Mouse (Mus musculus) midbrain, embryonic 10.5 days (tissue): ENCODE data around the gene Dct. TPM values are rescaled to one million over a fixed set of nuclear protein-coding genes. Genes with fewer than 3 reads are reported as not detected.

Source experiments
- DNase-seq: peaks from one replicate; pipeline ENCODE4 v3.0.0-alpha.2; 2017; ENCODE audit warnings: low spot score
- H3K27ac ChIP-seq: fragments of 300-500 bp; sonication (generic); replicated peaks from 2 replicates; pipeline ENCODE4 v1.5.1; 2016; ENCODE audit warnings: mild to moderate bottlenecking
- H3K27me3 ChIP-seq: fragments of 300-500 bp; sonication (generic); 2 replicates; pipeline ENCODE4 v1.6.1; 2016; ENCODE audit warnings: low read depth, mild to moderate bottlenecking; ENCODE audit not compliant: poor library complexity, severe bottlenecking
- H3K36me3 ChIP-seq: fragments of 300-500 bp; sonication (generic); 2 replicates; pipeline ENCODE4 v1.6.1; 2016; ENCODE audit warnings: mild to moderate bottlenecking, moderate library complexity
- H3K4me1 ChIP-seq: fragments of 300-500 bp; sonication (generic); 2 replicates; pipeline ENCODE4 v1.6.1; 2016
- H3K4me3 ChIP-seq: fragments of 300-500 bp; sonication (generic); 2 replicates; pipeline ENCODE4 v1.5.1; 2016; ENCODE audit warnings: mild to moderate bottlenecking, moderate library complexity
- H3K9me3 ChIP-seq: fragments of 300-500 bp; sonication (generic); replicated peaks from 2 replicates; pipeline ENCODE4 v1.6.1; 2016; ENCODE audit warnings: mild to moderate bottlenecking
- WGBS: fragments of 180-500 bp; shearing (Covaris S2); methylation state at CpG from one replicate; pipeline ENCODE4 v1.1.7; 2016; 5-methylcytosine and 5-hydroxymethylcytosine counted together
- polyA plus RNA-seq: library from polyadenylated mRNA; unstranded; fragments of >200 nt; fragmentation: Nextera tagmentation; extraction: Ambion mirVana; gene quantifications from 2 replicates; pipeline ENCODE4 v1.2.1, GENCODE M21; 2016

The Dct gene
- polyA plus RNA-seq: 3.5 TPM in 2 replicates

DNA sequence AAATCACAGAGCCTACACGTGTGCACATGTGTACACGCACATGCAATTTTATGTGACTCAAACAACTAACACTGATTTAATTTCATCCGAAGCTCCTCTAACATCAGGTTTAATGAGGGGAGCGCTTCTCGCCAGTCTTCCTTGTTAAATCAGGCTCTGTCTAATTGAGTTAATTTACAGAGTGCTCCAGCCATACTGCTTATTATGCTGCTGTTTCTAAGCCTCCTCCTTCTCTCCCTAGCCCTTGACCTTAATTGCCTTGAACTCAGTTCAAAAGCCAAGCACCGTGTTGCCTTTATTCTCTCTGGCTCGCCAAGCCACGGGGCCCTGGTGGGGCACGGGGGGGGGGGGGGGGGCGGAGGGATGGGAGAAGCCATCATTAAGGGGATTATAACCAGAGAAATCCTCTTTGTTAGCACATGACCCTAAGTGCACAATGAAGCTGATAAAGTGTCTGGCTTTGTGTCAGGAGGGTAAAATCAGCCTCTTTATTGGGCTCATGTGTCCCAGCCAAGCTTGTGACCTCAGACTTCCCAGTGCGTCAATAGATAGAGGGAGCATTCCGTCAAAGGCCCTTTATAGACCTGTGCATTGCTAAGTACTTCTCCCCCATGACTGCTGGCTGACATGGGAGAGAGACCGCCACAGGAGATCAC is at the start of gene Dct:
Dct (minus strand) TSS at position 270 of the 656 bp plus-strand sequence.
- Histone ChIP-seq H3K4me1 (peaks cover 25% of the 10 kb centered on the region), H3K4me3 (peak within 1 kb of the TSS; percentile 16; the same call in 1 of the 2 replicates), H3K27ac (peak within 1 kb of the TSS; percentile 49; the same call in 1 of the 2 replicates), H3K9me3 (no peaks in the 10 kb centered on the region), H3K36me3 (no peaks in the 10 kb centered on the region), H3K27me3 (peaks cover 92% of the 10 kb centered on the region)
- 37% methylated on average over 13 of the region's 13 CpGs for WGBS
- peak; percentile 58 for DNase-seq

GRCm38 (mm10) chr14:118101227-118101990 is 49.4 kb upstream of the Dct start:
- no peak for DNase-seq
- H3K36me3 ChIP-seq: no peaks in the 10 kb centered on the region
- no peak overlapping the region for H3K27ac ChIP-seq
- no peak overlapping the region for H3K4me3 ChIP-seq
- WGBS: 90% methylated on average over 14 of the region's 14 CpGs
- H3K4me1 ChIP-seq: no peaks in the 10 kb centered on the region
- H3K27me3 ChIP-seq: no peaks in the 10 kb centered on the region
- no peaks in the 10 kb centered on the region; the same call in 1 of the 2 replicates for H3K9me3 ChIP-seq

GRCm38 (mm10) chr14:118098265-118098664 is 46.2 kb upstream of the Dct start:
- Histone ChIP-seq H3K4me3 (no peak overlapping the region), H3K36me3 (no peaks in the 10 kb centered on the region), H3K27ac (no peak overlapping the region), H3K27me3 (no peaks in the 10 kb centered on the region), H3K9me3 (no peaks in the 10 kb centered on the region), H3K4me1 (no peaks in the 10 kb centered on the region)
- DNase-seq: no peak
- WGBS: 76% methylated on average over 2 of the region's 2 CpGs

- no peak for DNase-seq
- peaks cover 45% of the 10 kb centered on the region for H3K4me1 ChIP-seq
- H3K27me3 ChIP-seq: peaks cover 19% of the 10 kb centered on the region
- H3K27ac ChIP-seq: peak overlapping the region; percentile 77
- H3K36me3 ChIP-seq: no peaks in the 10 kb centered on the region
- peak overlapping the region; percentile 75 for H3K4me3 ChIP-seq
- 0% methylated on average over 18 of the region's 18 CpGs for WGBS
- no peaks in the 10 kb centered on the region for H3K9me3 ChIP-seq
Observed at GRCm38 (mm10) chr14:118089806-118090392, 37.9 kb upstream of the Dct start.

DNA sequence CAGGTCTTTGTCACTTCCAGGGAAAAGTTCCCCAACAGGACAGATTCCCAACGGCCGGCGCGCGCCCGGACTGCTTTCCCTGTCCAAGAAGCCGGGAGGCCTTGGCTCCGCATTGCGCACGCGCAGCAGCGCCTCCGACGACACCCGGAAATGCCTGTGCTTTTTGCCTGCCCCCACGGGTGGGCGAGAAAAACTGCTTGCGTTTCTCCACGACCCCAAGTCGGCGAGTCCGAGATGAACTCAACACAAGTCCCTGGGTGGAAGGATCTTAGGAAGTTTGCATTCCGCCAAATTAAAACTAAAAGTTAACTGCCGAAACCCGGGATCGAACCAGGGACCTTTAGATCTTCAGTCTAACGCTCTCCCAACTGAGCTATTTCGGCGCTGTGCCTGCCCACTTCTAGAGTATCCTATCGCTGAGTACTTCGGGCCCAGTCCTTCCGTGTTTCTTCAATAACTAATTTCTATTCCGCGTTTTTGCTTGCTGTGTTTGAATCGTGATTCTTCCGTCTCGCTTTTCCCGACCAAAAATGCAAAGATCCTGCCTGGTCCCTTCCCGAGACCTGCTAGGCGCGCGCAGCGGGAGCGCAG is 37.3 kb upstream of the Dct start:
- Histone ChIP-seq H3K4me3 (peak overlapping the region; percentile 75), H3K4me1 (peaks cover 45% of the 10 kb centered on the region), H3K27ac (peak overlapping the region; percentile 77), H3K9me3 (no peaks in the 10 kb centered on the region), H3K36me3 (no peaks in the 10 kb centered on the region), H3K27me3 (peaks cover 21% of the 10 kb centered on the region)
- DNase-seq: peak; percentile 92
- WGBS: under 1% methylated on average over 44 of the region's 44 CpGs

GRCm38 (mm10) chr14:118088437-118089207 is 36.6 kb upstream of the Dct start:
- DNase-seq: no peak
- peaks cover 45% of the 10 kb centered on the region for H3K4me1 ChIP-seq
- peak overlapping the region; percentile 77 for H3K27ac ChIP-seq
- peak overlapping the region; percentile 75 for H3K4me3 ChIP-seq
- no peaks in the 10 kb centered on the region for H3K9me3 ChIP-seq
- H3K36me3 ChIP-seq: no peaks in the 10 kb centered on the region
- H3K27me3 ChIP-seq: peaks cover 28% of the 10 kb centered on the region
- WGBS: 14% methylated on average over 22 of the region's 22 CpGs

GRCm38 (mm10) chr14:118086271-118087035 is 34.4 kb upstream of the Dct start:
- Histone ChIP-seq H3K36me3 (no peaks in the 10 kb centered on the region), H3K27ac (no peak overlapping the region), H3K4me1 (peaks cover 45% of the 10 kb centered on the region), H3K9me3 (no peaks in the 10 kb centered on the region), H3K4me3 (no peak overlapping the region), H3K27me3 (peaks cover 27% of the 10 kb centered on the region)
- DNase-seq: no peak
- 53% methylated on average over 5 of the region's 5 CpGs for WGBS

DNA sequence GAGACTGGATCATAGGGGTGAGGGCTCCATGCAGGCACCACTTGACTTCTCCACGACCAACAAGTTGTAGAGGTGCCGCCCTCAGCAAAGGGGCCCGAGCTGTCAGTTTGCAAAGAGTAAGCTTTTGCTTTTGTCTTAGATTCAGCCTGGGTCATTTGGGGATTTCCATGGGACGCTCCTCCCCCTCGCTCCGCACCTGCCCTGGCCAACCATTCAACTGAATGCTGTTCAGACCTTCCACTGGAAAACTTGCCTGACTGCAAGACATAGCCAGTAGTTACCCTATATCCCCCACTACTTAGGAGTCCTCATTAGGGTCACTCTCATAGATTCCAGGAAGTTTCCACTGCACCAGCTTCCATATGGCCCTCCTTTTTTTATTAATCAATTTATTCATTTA is 31.8 kb upstream of the Dct start:
- peaks cover 35% of the 10 kb centered on the region for H3K4me1 ChIP-seq
- peaks cover 19% of the 10 kb centered on the region for H3K27me3 ChIP-seq
- no peak for DNase-seq
- no peak overlapping the region for H3K4me3 ChIP-seq
- 86% methylated on average over 6 of the region's 6 CpGs for WGBS
- no peak overlapping the region for H3K27ac ChIP-seq
- no peaks in the 10 kb centered on the region for H3K9me3 ChIP-seq
- H3K36me3 ChIP-seq: no peaks in the 10 kb centered on the region

DNA sequence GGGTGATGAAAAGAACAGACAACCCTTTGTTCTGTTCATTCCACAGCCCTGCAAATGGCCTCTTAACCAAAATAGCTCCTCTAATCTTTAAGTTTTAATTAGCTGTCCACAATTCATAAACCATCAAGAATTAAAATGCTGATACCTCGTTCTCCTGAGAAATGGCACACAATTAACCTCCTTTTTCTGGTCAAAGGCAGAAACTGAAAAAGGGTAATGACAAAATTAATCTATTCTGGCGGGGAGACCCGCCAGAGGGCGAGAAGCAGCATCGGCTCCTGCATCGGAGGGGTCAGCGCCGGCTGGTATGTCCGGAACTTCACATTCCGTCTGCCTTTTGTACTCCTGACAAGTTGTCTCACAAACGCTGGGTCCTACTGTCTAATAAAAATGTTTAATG is 28.6 kb upstream of the Dct start:
- no peaks in the 10 kb centered on the region for H3K36me3 ChIP-seq
- H3K4me3 ChIP-seq: no peak overlapping the region
- 79% methylated on average over 11 of the region's 11 CpGs for WGBS
- H3K27me3 ChIP-seq: peaks cover 11% of the 10 kb centered on the region; the same call in 1 of the 2 replicates
- no peak for DNase-seq
- H3K9me3 ChIP-seq: no peaks in the 10 kb centered on the region
- peaks cover 5% of the 10 kb centered on the region for H3K4me1 ChIP-seq
- no peak overlapping the region for H3K27ac ChIP-seq

GRCm38 (mm10) chr14:118070100-118070499 is 18.1 kb upstream of the Dct start:
- H3K36me3 ChIP-seq: no peaks in the 10 kb centered on the region
- DNase-seq: no peak
- no peak overlapping the region for H3K27ac ChIP-seq
- no peak overlapping the region for H3K4me3 ChIP-seq
- no peaks in the 10 kb centered on the region for H3K9me3 ChIP-seq
- no peaks in the 10 kb centered on the region for H3K27me3 ChIP-seq
- WGBS: 88% methylated on average over 12 of the region's 12 CpGs
- H3K4me1 ChIP-seq: no peaks in the 10 kb centered on the region; the same call in 1 of the 2 replicates

DNA sequence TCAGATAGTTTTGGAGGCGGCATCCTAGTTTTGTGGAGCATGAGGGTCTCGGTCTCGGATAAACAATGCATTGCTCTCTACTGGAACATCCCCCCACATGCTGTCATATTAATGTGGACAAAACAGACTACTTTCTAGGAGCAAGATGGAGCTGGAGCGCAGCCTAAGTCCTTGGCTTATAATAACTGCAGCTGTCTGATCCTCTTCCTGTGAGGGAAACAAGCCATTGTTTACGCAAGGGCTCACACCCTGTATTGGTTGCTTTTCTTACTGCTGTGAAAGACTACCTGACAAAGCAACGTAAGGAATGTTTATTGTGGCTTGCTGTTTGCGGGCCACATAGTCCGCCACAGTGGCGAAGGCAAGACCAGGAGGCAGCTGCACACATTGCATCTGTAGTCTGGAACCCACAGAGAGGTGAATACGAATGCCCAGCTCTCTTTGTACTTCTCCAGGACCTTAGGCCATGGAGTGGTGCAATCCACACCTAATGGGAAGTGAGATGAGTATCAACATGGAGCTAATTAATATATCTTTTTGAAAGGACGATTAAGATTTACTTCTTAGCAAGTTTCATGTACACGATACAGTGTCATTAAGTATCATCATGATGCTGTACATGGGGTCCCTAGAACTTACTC is 17.5 kb upstream of the Dct start:
- H3K27me3 ChIP-seq: no peaks in the 10 kb centered on the region
- no peak for DNase-seq
- H3K4me3 ChIP-seq: no peak overlapping the region
- H3K27ac ChIP-seq: no peak overlapping the region
- no peaks in the 10 kb centered on the region for H3K9me3 ChIP-seq
- H3K4me1 ChIP-seq: no peaks in the 10 kb centered on the region; the same call in 1 of the 2 replicates
- no peaks in the 10 kb centered on the region for H3K36me3 ChIP-seq
- WGBS: 87% methylated on average over 12 of the region's 12 CpGs
